Mouse (Mus musculus): Measurements from ENCODE around the gene Rab1b. TPM values are rescaled to one million over a fixed set of nuclear protein-coding genes. Genes with fewer than 3 reads are reported as not detected.
"Not testable (repeated sequence)": the region's sequence is repeated elsewhere in the genome, so short reads cannot be mapped to it uniquely, and the experiment has no call there.

Gene Rab1b
- polyA plus RNA-seq, 1 experiment from 2014 or later: 247 TPM

DNA sequence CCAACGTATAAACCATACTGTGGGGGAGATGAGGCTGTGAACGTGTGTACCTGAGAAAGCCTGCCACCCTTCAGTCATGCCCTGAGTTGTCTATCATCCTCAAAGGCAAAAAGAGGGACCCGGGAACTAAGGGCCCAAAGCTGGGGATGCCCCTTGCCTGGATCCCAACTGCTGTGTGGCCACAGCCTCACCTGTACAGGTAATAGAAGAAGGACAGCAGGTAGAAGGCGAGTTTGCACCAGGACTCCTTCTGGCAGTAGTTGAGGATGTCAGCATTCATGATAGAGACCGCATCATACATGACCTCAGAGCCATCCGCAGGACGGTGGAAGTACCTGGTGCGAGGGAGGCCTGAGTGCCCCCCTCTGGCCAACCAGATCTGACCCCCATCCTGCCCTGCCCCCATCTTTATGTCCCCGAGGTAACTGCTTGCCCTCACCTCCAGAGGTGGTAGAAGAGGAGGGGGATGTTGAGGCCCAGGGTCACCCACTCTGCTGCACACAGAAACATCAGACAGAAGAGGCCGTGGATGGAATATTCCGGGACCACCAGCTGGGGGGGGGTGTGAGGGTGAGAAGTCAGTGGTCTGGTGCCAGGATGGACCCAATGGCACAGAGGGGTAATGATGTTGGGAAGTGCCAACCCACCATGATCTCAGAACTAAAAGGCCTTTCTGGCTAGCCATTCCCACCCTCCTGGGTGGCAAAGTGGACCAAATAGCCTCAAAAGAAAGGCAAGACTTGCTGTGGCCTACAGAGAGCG, 13.2 kb downstream of the Rab1b start:
- no peak for ATAC-seq

DNA sequence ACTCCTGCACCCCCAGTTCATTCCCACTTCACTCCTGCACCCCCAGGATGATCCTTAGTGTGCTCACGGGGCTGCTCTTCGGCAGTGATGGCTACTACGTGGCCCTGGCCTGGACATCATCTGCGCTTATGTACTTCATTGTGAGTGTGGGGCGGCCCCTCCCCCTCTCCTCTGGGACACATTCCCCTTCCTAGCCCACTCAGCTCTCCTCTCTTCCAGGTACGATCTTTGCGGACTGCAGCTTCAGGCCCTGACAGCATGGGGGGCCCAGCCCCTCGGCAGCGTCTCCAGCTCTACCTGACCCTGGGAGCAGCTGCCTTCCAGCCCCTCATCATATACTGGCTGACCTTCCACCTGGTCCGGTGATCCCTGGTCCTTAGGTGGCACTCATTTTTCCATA, 14.8 kb downstream of the Rab1b start:
- WGBS: 83% methylated on average over 10 of the region's 10 CpGs
- Histone ChIP-seq H3K9ac (ENCODE audit: low read length) (no peak overlapping the region), H3K27ac (ENCODE audit: low read depth, low read length) (no peak overlapping the region), H3K4me2 (ENCODE audit: low read length) (no peak overlapping the region), H3K36me3 (ENCODE audit: control insufficient read depth, insufficient read depth, low read length) (peaks cover 36% of the 10 kb centered on the region), H3K9me3 (replicated peaks; ENCODE audit: control insufficient read depth, low read length) (no peaks in the 10 kb centered on the region), H3K4me1 (ENCODE audit: control insufficient read depth, insufficient read depth, low read length) (peaks cover 43% of the 10 kb centered on the region), H3K4me3 (ENCODE audit: low read depth, low read length) (no peak overlapping the region), H3K27me3 (replicated peaks; ENCODE audit: control insufficient read depth, insufficient read depth, low read length) (no peaks in the 10 kb centered on the region)
- ATAC-seq: no peak
- no peak for DNase-seq (ENCODE audit: low spot score)

More for the DNA sequence above, 13.2 kb downstream of the Rab1b start:
- no peaks in the 10 kb centered on the region for H3K9me3 ChIP-seq (replicated peaks; ENCODE audit: control insufficient read depth, low read length)
- H3K27ac ChIP-seq (ENCODE audit: low read depth, low read length): no peak overlapping the region
- 0 out of 2 replicates have a peak overlapping the region, but pooled peaks have one; percentile 80 for H3K4me3 ChIP-seq (ENCODE audit: low read depth, low read length)
- H3K27me3 ChIP-seq (replicated peaks; ENCODE audit: control insufficient read depth, insufficient read depth, low read length): no peaks in the 10 kb centered on the region
- peaks cover 36% of the 10 kb centered on the region for H3K36me3 ChIP-seq (ENCODE audit: control insufficient read depth, insufficient read depth, low read length)
- H3K4me2 ChIP-seq (ENCODE audit: low read length): peak overlapping the region; percentile 93
- DNase-seq (ENCODE audit: low spot score): no peak
- H3K4me1 ChIP-seq (ENCODE audit: control insufficient read depth, insufficient read depth, low read length): peaks cover 44% of the 10 kb centered on the region
- no peak overlapping the region for H3K9ac ChIP-seq (ENCODE audit: low read length)
- WGBS: 75% methylated on average over 12 of the region's 12 CpGs

DNA sequence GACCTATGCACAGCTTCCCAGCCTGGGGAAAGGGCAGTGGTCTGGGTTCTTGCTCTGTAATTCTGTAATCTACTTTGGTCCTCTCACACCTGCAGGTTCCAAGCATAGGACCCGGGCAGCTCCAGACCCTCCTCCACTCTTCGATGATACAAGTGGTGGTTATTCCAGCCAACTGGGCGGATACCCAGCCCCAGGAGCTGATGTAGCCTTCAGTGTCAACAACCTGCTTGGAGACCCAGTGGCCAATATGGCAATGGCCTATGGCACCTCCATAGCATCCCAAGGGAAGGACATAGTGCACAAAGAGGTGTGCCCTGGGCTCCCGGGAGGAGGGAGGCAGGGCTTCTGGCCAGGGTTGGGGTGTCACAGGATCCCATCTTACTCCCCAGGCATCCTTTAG, 17.5 kb downstream of the Rab1b start:
- Histone ChIP-seq H3K9ac (ENCODE audit: low read length) (peak overlapping the region; percentile 71), H3K4me2 (ENCODE audit: low read length) (peak overlapping the region; percentile 89), H3K36me3 (ENCODE audit: control insufficient read depth, insufficient read depth, low read length) (peaks cover 36% of the 10 kb centered on the region), H3K4me1 (ENCODE audit: control insufficient read depth, insufficient read depth, low read length) (peaks cover 20% of the 10 kb centered on the region), H3K27me3 (replicated peaks; ENCODE audit: control insufficient read depth, insufficient read depth, low read length) (peaks cover 19% of the 10 kb centered on the region), H3K4me3 (ENCODE audit: low read depth, low read length) (peak overlapping the region; percentile 77), H3K27ac (ENCODE audit: low read depth, low read length) (no peak overlapping the region), H3K9me3 (replicated peaks; ENCODE audit: control insufficient read depth, low read length) (no peaks in the 10 kb centered on the region)
- DNase-seq (ENCODE audit: low spot score): no peak
- WGBS: 92% methylated on average over 4 of the region's 4 CpGs
- ATAC-seq: no peak

DNA sequence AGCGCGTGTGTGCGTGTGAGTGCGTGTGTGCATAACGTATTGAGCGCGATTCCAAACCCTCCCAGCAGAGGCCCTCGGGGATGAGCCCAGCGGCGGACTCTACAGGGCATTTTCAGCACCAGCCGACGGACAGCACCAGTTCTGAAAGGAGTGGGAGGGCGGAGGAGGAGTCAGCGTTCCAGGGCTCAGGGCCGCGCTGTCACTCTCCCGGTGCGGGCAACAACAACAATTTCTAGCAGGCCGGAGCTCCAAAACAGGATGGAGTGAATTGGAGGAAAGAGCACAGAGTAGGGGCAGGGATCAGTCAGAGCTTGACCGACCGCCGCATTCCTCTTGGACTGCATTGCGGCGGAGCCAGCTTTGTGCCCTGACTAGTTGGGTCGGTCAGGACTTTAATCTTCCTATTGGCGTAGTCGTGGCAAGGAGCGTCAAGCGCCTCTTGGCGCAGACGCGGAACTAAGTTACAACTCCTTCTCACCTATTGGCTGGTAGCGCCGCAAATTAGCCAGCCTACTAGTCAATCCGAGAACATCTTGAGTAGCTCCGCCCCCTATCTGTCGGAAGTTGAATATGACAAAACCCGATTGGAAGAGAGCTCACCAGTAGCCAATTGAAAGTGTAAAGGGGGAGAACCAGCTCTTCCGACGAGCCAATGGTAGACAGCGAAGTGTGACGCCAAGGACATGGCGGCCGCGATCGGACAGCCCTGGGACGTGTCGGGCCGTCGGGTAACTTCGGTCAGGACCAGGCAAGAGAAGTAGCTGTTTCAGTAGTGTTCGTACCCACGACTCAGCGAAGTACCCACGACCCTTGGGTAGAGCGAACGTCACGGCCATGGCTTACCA, 18.8 kb downstream of the Rab1b start, which contains the start of gene Yif1a:
Gene Yif1a (plus strand): TSS at position 655 of the 845 bp plus-strand sequence.
- WGBS: under 1% methylated on average over 58 of the region's 58 CpGs
- Histone ChIP-seq H3K36me3 (ENCODE audit: control insufficient read depth, insufficient read depth, low read length) (peaks cover 29% of the 10 kb centered on the region), H3K4me2 (ENCODE audit: low read length) (peak within 1 kb of the TSS; percentile 89), H3K4me3 (ENCODE audit: low read depth, low read length) (peak within 1 kb of the TSS; percentile 77), H3K27me3 (replicated peaks; ENCODE audit: control insufficient read depth, insufficient read depth, low read length) (peaks cover 31% of the 10 kb centered on the region), H3K9ac (ENCODE audit: low read length) (peak within 1 kb of the TSS; percentile 71), H3K27ac (ENCODE audit: low read depth, low read length) (peak within 1 kb of the TSS; percentile 79), H3K4me1 (ENCODE audit: control insufficient read depth, insufficient read depth, low read length) (peaks cover 16% of the 10 kb centered on the region), H3K9me3 (replicated peaks; ENCODE audit: control insufficient read depth, low read length) (no peaks in the 10 kb centered on the region)
- DNase-seq (ENCODE audit: low spot score) (peak; percentile 100), ATAC-seq (peak; percentile 96)

DNA sequence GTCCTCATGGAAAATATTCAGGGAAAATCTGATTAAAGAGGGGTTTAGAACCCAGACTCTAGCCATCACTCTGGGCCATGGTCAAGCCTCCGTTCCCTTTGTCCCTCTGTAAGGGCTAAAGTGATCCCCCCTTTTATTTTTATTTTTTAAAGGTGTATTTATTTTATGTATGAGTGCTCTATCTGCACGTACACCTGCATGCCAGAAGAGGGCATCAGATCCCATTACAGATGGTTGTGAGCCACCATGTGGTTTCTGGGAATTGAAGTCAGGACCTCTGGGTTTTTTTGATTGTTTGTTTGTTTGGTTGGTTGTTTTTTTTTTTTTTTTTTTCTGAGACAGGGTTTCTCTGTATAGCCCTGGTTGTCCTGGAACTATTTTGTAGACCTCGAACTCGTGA, 20.3 kb downstream of the Rab1b start:
- not testable (repeated sequence) for H3K9me3 ChIP-seq (replicated peaks; ENCODE audit: control insufficient read depth, low read length); H3K4me2 ChIP-seq (ENCODE audit: low read length); DNase-seq (ENCODE audit: low spot score); H3K4me3 ChIP-seq (ENCODE audit: low read depth, low read length); H3K9ac ChIP-seq (ENCODE audit: low read length); ATAC-seq; H3K27ac ChIP-seq (ENCODE audit: low read depth, low read length)
- Histone ChIP-seq H3K4me1 (ENCODE audit: control insufficient read depth, insufficient read depth, low read length) (peaks cover 16% of the 10 kb centered on the region), H3K36me3 (ENCODE audit: control insufficient read depth, insufficient read depth, low read length) (peaks cover 13% of the 10 kb centered on the region), H3K27me3 (replicated peaks; ENCODE audit: control insufficient read depth, insufficient read depth, low read length) (peaks cover 47% of the 10 kb centered on the region)
- 63% methylated on average over 4 of the region's 4 CpGs for WGBS

DNA sequence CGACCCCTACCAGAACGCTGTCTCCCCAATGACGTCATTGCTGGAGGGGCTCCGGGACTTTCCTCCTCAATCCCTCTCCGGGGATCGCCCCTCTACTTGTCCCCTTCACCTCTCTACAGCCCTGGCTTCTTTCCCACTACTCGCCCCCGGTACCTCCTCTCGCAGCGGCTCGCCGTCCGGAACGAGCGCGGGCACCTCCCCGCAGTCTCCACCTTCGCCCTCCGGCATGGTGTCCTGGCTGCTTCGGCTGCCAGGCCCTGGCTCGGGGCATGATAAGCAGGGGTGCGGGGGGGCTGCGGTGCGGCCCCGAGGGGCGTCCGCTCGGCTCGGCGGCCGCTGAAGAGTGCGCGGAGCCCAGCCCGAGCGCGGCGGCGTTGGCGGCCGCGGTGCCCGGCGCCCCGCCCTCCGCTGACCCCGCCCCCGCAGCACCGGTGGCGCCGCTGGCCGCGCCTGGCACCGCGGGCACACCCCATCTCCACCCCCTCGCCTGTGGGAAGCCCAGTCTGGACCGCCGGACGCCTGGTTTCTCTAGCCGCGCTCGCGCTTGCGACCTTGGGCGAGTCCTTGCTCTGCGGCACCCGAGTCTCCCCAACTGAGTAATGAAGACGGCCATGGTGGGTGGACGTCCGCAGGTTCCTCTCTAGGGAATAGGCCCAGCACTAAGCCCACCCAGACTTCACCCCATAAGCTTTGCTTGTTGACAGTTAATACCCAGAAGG, 21.6 kb downstream of the Rab1b start, which contains the start of gene Tmem151a:
Gene Tmem151a (minus strand): TSS at position 387 of the 719 bp plus-strand sequence.
- ATAC-seq: no peak
- Histone ChIP-seq H3K4me1 (ENCODE audit: control insufficient read depth, insufficient read depth, low read length) (peaks cover 16% of the 10 kb centered on the region), H3K27ac (ENCODE audit: low read depth, low read length) (no peak within 1 kb of the TSS), H3K36me3 (ENCODE audit: control insufficient read depth, insufficient read depth, low read length) (peaks cover 1% of the 10 kb centered on the region), H3K4me2 (ENCODE audit: low read length) (peak within 1 kb of the TSS; percentile 79), H3K27me3 (replicated peaks; ENCODE audit: control insufficient read depth, insufficient read depth, low read length) (peaks cover 56% of the 10 kb centered on the region), H3K9ac (ENCODE audit: low read length) (peak within 1 kb of the TSS; percentile 63), H3K4me3 (ENCODE audit: low read depth, low read length) (peak within 1 kb of the TSS; percentile 46), H3K9me3 (replicated peaks; ENCODE audit: control insufficient read depth, low read length) (no peaks in the 10 kb centered on the region)
- 1% methylated on average over 66 of the region's 69 CpGs for WGBS
- DNase-seq (ENCODE audit: low spot score): no peak

GRCm38 (mm10) chr19:5084834-5085144, 22.1 kb downstream of the Rab1b start:
- Histone ChIP-seq H3K4me3 (ENCODE audit: low read depth, low read length) (peak overlapping the region; percentile 46), H3K4me1 (ENCODE audit: control insufficient read depth, insufficient read depth, low read length) (peaks cover 16% of the 10 kb centered on the region), H3K27ac (ENCODE audit: low read depth, low read length) (no peak overlapping the region), H3K9me3 (replicated peaks; ENCODE audit: control insufficient read depth, low read length) (no peaks in the 10 kb centered on the region), H3K27me3 (replicated peaks; ENCODE audit: control insufficient read depth, insufficient read depth, low read length) (peaks cover 56% of the 10 kb centered on the region), H3K36me3 (ENCODE audit: control insufficient read depth, insufficient read depth, low read length) (no peaks in the 10 kb centered on the region), H3K9ac (ENCODE audit: low read length) (peak overlapping the region; percentile 63), H3K4me2 (ENCODE audit: low read length) (peak overlapping the region; percentile 79)
- no peak for DNase-seq (ENCODE audit: low spot score)
- 7% methylated on average over 13 of the region's 15 CpGs for WGBS
- ATAC-seq: no peak

DNA sequence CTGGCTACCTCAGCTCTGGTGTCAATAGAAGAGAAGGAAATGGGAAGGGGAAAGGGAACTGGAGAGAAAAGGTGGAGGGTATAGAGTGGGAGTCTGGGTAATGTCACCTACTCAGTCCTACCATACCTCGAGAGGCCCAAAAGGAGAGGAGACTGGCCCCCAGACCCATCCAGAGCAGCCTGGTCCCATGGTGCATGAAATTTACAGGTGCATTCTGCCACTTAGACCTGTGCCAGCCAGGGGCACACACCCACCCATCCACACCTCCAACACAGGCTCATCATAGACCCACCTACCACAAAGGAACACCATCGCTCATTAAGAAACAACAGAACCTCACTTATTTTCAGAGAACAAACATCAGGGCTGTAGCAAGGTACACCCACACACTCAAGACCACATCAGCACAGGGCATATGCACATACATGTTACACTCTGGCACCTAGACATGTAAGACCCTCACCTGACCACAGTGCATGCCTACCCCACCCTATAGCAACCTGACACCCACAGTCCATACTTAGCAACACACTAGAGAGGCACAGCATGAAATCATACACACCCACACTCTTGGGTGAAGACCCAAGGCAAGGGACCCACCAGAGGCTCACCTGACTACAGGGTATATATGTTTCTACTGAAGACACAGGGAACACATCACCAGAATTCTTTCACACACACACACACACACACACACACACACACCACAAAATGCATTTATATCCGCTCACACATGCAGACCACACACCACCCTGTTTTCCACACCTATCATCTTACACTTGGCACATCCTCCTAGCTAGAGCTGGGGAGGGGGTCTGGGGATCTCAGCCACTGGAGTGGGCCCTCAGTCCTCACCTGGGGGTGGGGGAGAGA, 22.7 kb downstream of the Rab1b start:
- H3K9ac ChIP-seq (ENCODE audit: low read length): peak overlapping the region; percentile 63; the same call in 1 of the 2 replicates
- peak overlapping the region; percentile 79 for H3K4me2 ChIP-seq (ENCODE audit: low read length)
- no peaks in the 10 kb centered on the region for H3K36me3 ChIP-seq (ENCODE audit: control insufficient read depth, insufficient read depth, low read length)
- ATAC-seq: no peak
- WGBS: 78% methylated on average over 3 of the region's 3 CpGs
- no peaks in the 10 kb centered on the region for H3K9me3 ChIP-seq (replicated peaks; ENCODE audit: control insufficient read depth, low read length)
- peak overlapping the region; percentile 46 for H3K4me3 ChIP-seq (ENCODE audit: low read depth, low read length)
- H3K27ac ChIP-seq (ENCODE audit: low read depth, low read length): no peak overlapping the region
- no peak for DNase-seq (ENCODE audit: low spot score)
- peaks cover 13% of the 10 kb centered on the region for H3K4me1 ChIP-seq (ENCODE audit: control insufficient read depth, insufficient read depth, low read length)
- peaks cover 56% of the 10 kb centered on the region for H3K27me3 ChIP-seq (replicated peaks; ENCODE audit: control insufficient read depth, insufficient read depth, low read length)
